Mouse (Mus musculus): ENCODE measurements around the gene Melk. TPM values are rescaled to one million over a fixed set of nuclear protein-coding genes. Genes with fewer than 3 reads are reported as not detected.

Melk gene
- 9.5 and 11.0 TPM in 2 replicates for polyA plus RNA-seq (2015; fragmentation: Nextera tagmentation; extraction: Ambion mirVana)

- peak; percentile 92 for DNase-seq (ENCODE audit: low spot score)
- H3K27me3 ChIP-seq (ENCODE audit: control insufficient read depth, insufficient read depth, low read length): no peaks in the 10 kb centered on the region
- TF ChIP-seq CTCF (IDR thresholded peaks at IDR 0.05; ENCODE audit: low read depth) (no peak), EP300 (optimal IDR thresholded peaks at IDR 0.05) (no peak)
- H3K36me3 ChIP-seq (ENCODE audit: control insufficient read depth, insufficient read depth, low read length): no peaks in the 10 kb centered on the region
- no peaks in the 10 kb centered on the region for H3K9me3 ChIP-seq (ENCODE audit: control insufficient read depth, low read length)
- H3K4me3 ChIP-seq (ENCODE audit: low read depth, low read length): peak within 1 kb of the TSS; percentile 72
- ATAC-seq (ENCODE audit: low FRiP score, low TSS enrichment): peak; percentile 95
- H3K4me2 ChIP-seq (replicated peaks; ENCODE audit: low read depth): peak within 1 kb of the TSS; percentile 66
- WGBS: under 1% methylated on average over 41 of the region's 41 CpGs
- peak within 1 kb of the TSS; percentile 61 for H3K9ac ChIP-seq (ENCODE audit: low read length)
- H3K4me1 ChIP-seq (replicated peaks; ENCODE audit: control insufficient read depth, insufficient read depth): no peaks in the 10 kb centered on the region
- H3K27ac ChIP-seq (replicated peaks): no peak within 1 kb of the TSS
These were observed at the start of gene Melk for GRCm38 (mm10) chr4:44300781-44301750. Melk (plus strand) TSS chr4:44300876.

- H3K9ac ChIP-seq (ENCODE audit: low read length): no peak overlapping the region
- 81% methylated on average over 5 of the region's 5 CpGs for WGBS
These were observed 49.2 kb upstream of the Melk start for GRCm38 (mm10) chr4:44251521-44251920.

GRCm38 (mm10) chr4:44251966-44252916 lies 48.4 kb upstream of the Melk start:
- DNase-seq (ENCODE audit: low spot score): no peak
- no peak for ATAC-seq (ENCODE audit: low FRiP score, low TSS enrichment)
- H3K4me3 ChIP-seq (ENCODE audit: low read depth, low read length): no peak overlapping the region
- no peak overlapping the region for H3K4me2 ChIP-seq (replicated peaks; ENCODE audit: low read depth)
- no peak overlapping the region for H3K27ac ChIP-seq (replicated peaks)
- H3K9me3 ChIP-seq (ENCODE audit: control insufficient read depth, low read length): no peaks in the 10 kb centered on the region
- WGBS: 10% methylated on average over 13 of the region's 13 CpGs
- TF ChIP-seq EP300 (optimal IDR thresholded peaks at IDR 0.05) (no peak), CTCF (IDR thresholded peaks at IDR 0.05; ENCODE audit: low read depth) (no peak)
- H3K27me3 ChIP-seq (ENCODE audit: control insufficient read depth, insufficient read depth, low read length): no peaks in the 10 kb centered on the region
- H3K9ac ChIP-seq (ENCODE audit: low read length): no peak overlapping the region
- H3K4me1 ChIP-seq (replicated peaks; ENCODE audit: control insufficient read depth, insufficient read depth): no peaks in the 10 kb centered on the region
- H3K36me3 ChIP-seq (ENCODE audit: control insufficient read depth, insufficient read depth, low read length): no peaks in the 10 kb centered on the region

More at GRCm38 (mm10) chr4:44251521-44251920, 49.2 kb upstream of the Melk start:
- no peak overlapping the region for H3K27ac ChIP-seq (replicated peaks)
- H3K9me3 ChIP-seq (ENCODE audit: control insufficient read depth, low read length): no peaks in the 10 kb centered on the region
- no peak for TF ChIP-seq EP300 (optimal IDR thresholded peaks at IDR 0.05)
- no peak for TF ChIP-seq CTCF (IDR thresholded peaks at IDR 0.05; ENCODE audit: low read depth)
- no peaks in the 10 kb centered on the region for H3K27me3 ChIP-seq (ENCODE audit: control insufficient read depth, insufficient read depth, low read length)
- H3K4me3 ChIP-seq (ENCODE audit: low read depth, low read length): no peak overlapping the region
- H3K4me1 ChIP-seq (replicated peaks; ENCODE audit: control insufficient read depth, insufficient read depth): no peaks in the 10 kb centered on the region
- H3K4me2 ChIP-seq (replicated peaks; ENCODE audit: low read depth): no peak overlapping the region
- DNase-seq (ENCODE audit: low spot score) (no peak), ATAC-seq (ENCODE audit: low FRiP score, low TSS enrichment) (no peak)
- H3K36me3 ChIP-seq (ENCODE audit: control insufficient read depth, insufficient read depth, low read length): no peaks in the 10 kb centered on the region

- no peak for DNase-seq (ENCODE audit: low spot score)
- H3K4me3 ChIP-seq (ENCODE audit: low read depth, low read length): no peak overlapping the region
- ATAC-seq (ENCODE audit: low FRiP score, low TSS enrichment): no peak
- H3K27me3 ChIP-seq (ENCODE audit: control insufficient read depth, insufficient read depth, low read length): no peaks in the 10 kb centered on the region
- TF ChIP-seq EP300 (optimal IDR thresholded peaks at IDR 0.05) (no peak), CTCF (IDR thresholded peaks at IDR 0.05; ENCODE audit: low read depth) (no peak)
- no peak overlapping the region for H3K27ac ChIP-seq (replicated peaks)
- 7% methylated on average over 6 of the region's 6 CpGs for WGBS
- no peak overlapping the region for H3K4me2 ChIP-seq (replicated peaks; ENCODE audit: low read depth)
- H3K36me3 ChIP-seq (ENCODE audit: control insufficient read depth, insufficient read depth, low read length): no peaks in the 10 kb centered on the region
- H3K9ac ChIP-seq (ENCODE audit: low read length): no peak overlapping the region
- H3K4me1 ChIP-seq (replicated peaks; ENCODE audit: control insufficient read depth, insufficient read depth): no peaks in the 10 kb centered on the region
- H3K9me3 ChIP-seq (ENCODE audit: control insufficient read depth, low read length): no peaks in the 10 kb centered on the region
These were observed 47.5 kb upstream of the Melk start for GRCm38 (mm10) chr4:44253191-44253590.

GRCm38 (mm10) chr4:44254579-44254978 lies 46.1 kb upstream of the Melk start:
- TF ChIP-seq CTCF (IDR thresholded peaks at IDR 0.05; ENCODE audit: low read depth) (no peak), EP300 (optimal IDR thresholded peaks at IDR 0.05) (no peak)
- Histone ChIP-seq H3K9ac (ENCODE audit: low read length) (no peak overlapping the region), H3K4me2 (replicated peaks; ENCODE audit: low read depth) (no peak overlapping the region), H3K27ac (replicated peaks) (no peak overlapping the region), H3K4me1 (replicated peaks; ENCODE audit: control insufficient read depth, insufficient read depth) (no peaks in the 10 kb centered on the region), H3K27me3 (ENCODE audit: control insufficient read depth, insufficient read depth, low read length) (no peaks in the 10 kb centered on the region), H3K36me3 (ENCODE audit: control insufficient read depth, insufficient read depth, low read length) (no peaks in the 10 kb centered on the region), H3K9me3 (ENCODE audit: control insufficient read depth, low read length) (no peaks in the 10 kb centered on the region), H3K4me3 (ENCODE audit: low read depth, low read length) (no peak overlapping the region)
- DNase-seq (ENCODE audit: low spot score) (no peak), ATAC-seq (ENCODE audit: low FRiP score, low TSS enrichment) (no peak)
- WGBS: 74% methylated on average over 5 of the region's 5 CpGs
